Mouse (Mus musculus): ENCODE results near the gene Fars2.

- no peak for TF ChIP-seq CTCF (IDR thresholded peaks at IDR 0.05; ENCODE audit: low read depth)
- TF ChIP-seq EP300 (IDR thresholded peaks at IDR 0.05; ENCODE audit: low read depth) = no peak
Measured at GRCm38 (mm10) chr13:36531893-36532292, 414.7 kb downstream of the Fars2 start.

Data from liver, postnatal 0 days (tissue).